Mouse (Mus musculus) forebrain, postnatal 0 days (tissue): ENCODE measurements around the gene Hacd2. TPM values are rescaled to one million over a fixed set of nuclear protein-coding genes. Genes with fewer than 3 reads are reported as not detected.

Source experiments
- ATAC-seq: fragments of 200-750 bp; cut with Nextera tagmentation; 2 replicates; pipeline ENCODE4 v1.8.0; 2017; ENCODE audit warnings: mild to moderate bottlenecking, moderate library complexity
- DNase-seq: peaks from one replicate; pipeline ENCODE4 v3.0.0-alpha.2; 2015
- H3K27ac ChIP-seq: fragments of 300-500 bp; sonication (generic); 2 replicates; pipeline ENCODE4 v1.5.1; 2014; ENCODE audit warnings: low read depth, mild to moderate bottlenecking, antibody characterized with exemption, low read length, moderate library complexity, mixed read lengths
- H3K27me3 ChIP-seq: fragments of 300-500 bp; sonication (generic); 2 replicates; pipeline ENCODE4 v1.6.1; 2014; ENCODE audit warnings: mild to moderate bottlenecking, low read length, mixed read lengths; ENCODE audit not compliant: insufficient read depth
- H3K36me3 ChIP-seq: fragments of 300-500 bp; sonication (generic); 2 replicates; pipeline ENCODE4 v1.6.1; 2014; ENCODE audit warnings: mild to moderate bottlenecking, moderate library complexity; ENCODE audit not compliant: insufficient read depth
- H3K4me1 ChIP-seq: fragments of 300-500 bp; sonication (generic); 2 replicates; pipeline ENCODE4 v1.6.1; 2014; ENCODE audit warnings: antibody characterized with exemption; ENCODE audit not compliant: insufficient read depth
- H3K4me2 ChIP-seq: fragments of 300-500 bp; sonication (generic); 2 replicates; pipeline ENCODE4 v1.6.1; 2014; ENCODE audit warnings: low read depth, mild to moderate bottlenecking, moderate library complexity
- H3K4me3 ChIP-seq: fragments of 300-500 bp; sonication (generic); 2 replicates; pipeline ENCODE4 v1.5.1; 2014; ENCODE audit warnings: low read depth, low read length, mixed read lengths
- H3K9ac ChIP-seq: fragments of 300-500 bp; sonication (generic); 2 replicates; pipeline ENCODE4 v1.6.1; 2014; ENCODE audit warnings: mild to moderate bottlenecking
- H3K9me3 ChIP-seq: fragments of 300-500 bp; sonication (generic); 2 replicates; pipeline ENCODE4 v1.6.1; 2016; ENCODE audit warnings: low read length
- CTCF ChIP-seq: sonication (generic); IDR thresholded peaks from 2 replicates; pipeline ENCODE4 v1.5.1; 2016; ENCODE audit warnings: antibody characterized with exemption, control low read depth, low read depth
- WGBS: fragments of 180-500 bp; shearing (Covaris S2); extraction: QIAGEN DNeasy Blood & Tissue Kit; methylation state at CpG from one replicate; pipeline ENCODE4 v1.1.7; 2014; 5-methylcytosine and 5-hydroxymethylcytosine counted together
- polyA plus RNA-seq: library from polyadenylated mRNA; unstranded; fragments of >200 nt; fragmentation: Nextera tagmentation; extraction: Ambion mirVana; gene quantifications from 2 replicates; pipeline ENCODE4 v1.2.1, GENCODE M21; 2015
- total RNA-seq: library from RNA; depleted of rRNA; stranded (reverse); fragments of >200 nt; gene quantifications from 2 replicates; pipeline ENCODE4 v1.2.3, GENCODE M21; 2014

Hacd2 gene
- total and polyA plus RNA-seq, 2 experiments from 2014 or later = 13.9 to 50.4 TPM

GRCm38 (mm10) chr16:35054432-35055193 lies 32.4 kb downstream of the Hacd2 start:
- TF ChIP-seq CTCF = no peak
- H3K36me3 ChIP-seq = peaks cover 2% of the 10 kb centered on the region; the same call in 1 of the 2 replicates
- H3K9ac ChIP-seq = no peak overlapping the region
- H3K27me3 ChIP-seq = no peaks in the 10 kb centered on the region
- H3K27ac ChIP-seq = no peak overlapping the region
- no peak overlapping the region for H3K4me3 ChIP-seq
- H3K9me3 ChIP-seq = no peaks in the 10 kb centered on the region
- no peaks in the 10 kb centered on the region for H3K4me1 ChIP-seq
- DNase-seq = no peak
- no peak for ATAC-seq
- H3K4me2 ChIP-seq = no peak overlapping the region
- WGBS = 89% methylated on average over 8 of the region's 8 CpGs

- no peak overlapping the region for H3K4me2 ChIP-seq
- H3K27me3 ChIP-seq = no peaks in the 10 kb centered on the region
- WGBS = 77% methylated on average over 1 of the region's 1 CpGs
- H3K4me1 ChIP-seq = no peaks in the 10 kb centered on the region
- H3K36me3 ChIP-seq = peaks cover 2% of the 10 kb centered on the region; the same call in 1 of the 2 replicates
- H3K27ac ChIP-seq = no peak overlapping the region
- ATAC-seq = no peak
- H3K9ac ChIP-seq = no peak overlapping the region
- no peak for TF ChIP-seq CTCF
- H3K9me3 ChIP-seq = no peaks in the 10 kb centered on the region
- DNase-seq = no peak
- no peak overlapping the region for H3K4me3 ChIP-seq
Measured at GRCm38 (mm10) chr16:35055194-35055506, 32.9 kb downstream of the Hacd2 start.

GRCm38 (mm10) chr16:35055861-35056260 lies 33.6 kb downstream of the Hacd2 start:
- WGBS = 71% methylated on average over 1 of the region's 1 CpGs
- ATAC-seq = no peak
- Histone ChIP-seq H3K36me3 (no peaks in the 10 kb centered on the region), H3K4me1 (no peaks in the 10 kb centered on the region), H3K27ac (no peak overlapping the region), H3K4me2 (no peak overlapping the region), H3K9me3 (no peaks in the 10 kb centered on the region), H3K27me3 (no peaks in the 10 kb centered on the region), H3K4me3 (no peak overlapping the region), H3K9ac (no peak overlapping the region)
- no peak for TF ChIP-seq CTCF
- no peak for DNase-seq

GRCm38 (mm10) chr16:35056306-35056705 lies 34.1 kb downstream of the Hacd2 start:
- Histone ChIP-seq H3K4me3 (no peak overlapping the region), H3K27me3 (no peaks in the 10 kb centered on the region), H3K4me2 (no peak overlapping the region), H3K27ac (no peak overlapping the region), H3K4me1 (no peaks in the 10 kb centered on the region), H3K9me3 (no peaks in the 10 kb centered on the region), H3K36me3 (no peaks in the 10 kb centered on the region), H3K9ac (no peak overlapping the region)
- ATAC-seq (peak; percentile 78), DNase-seq (peak; percentile 83)
- peak; percentile 70 for TF ChIP-seq CTCF
- 12% methylated on average over 5 of the region's 5 CpGs for WGBS

GRCm38 (mm10) chr16:35056786-35057185 lies 34.6 kb downstream of the Hacd2 start:
- Histone ChIP-seq H3K27ac (no peak overlapping the region), H3K27me3 (no peaks in the 10 kb centered on the region), H3K36me3 (no peaks in the 10 kb centered on the region), H3K4me2 (no peak overlapping the region), H3K4me1 (no peaks in the 10 kb centered on the region), H3K9ac (no peak overlapping the region), H3K9me3 (no peaks in the 10 kb centered on the region), H3K4me3 (no peak overlapping the region)
- 89% methylated on average over 3 of the region's 3 CpGs for WGBS
- TF ChIP-seq CTCF = no peak
- DNase-seq (no peak), ATAC-seq (no peak)

GRCm38 (mm10) chr16:35061017-35061416 lies 38.8 kb downstream of the Hacd2 start:
- 50% methylated on average over 2 of the region's 2 CpGs for WGBS
- Histone ChIP-seq H3K36me3 (no peaks in the 10 kb centered on the region), H3K27ac (no peak overlapping the region), H3K27me3 (no peaks in the 10 kb centered on the region), H3K4me2 (no peak overlapping the region), H3K9ac (no peak overlapping the region), H3K4me1 (no peaks in the 10 kb centered on the region), H3K9me3 (no peaks in the 10 kb centered on the region), H3K4me3 (no peak overlapping the region)
- DNase-seq (peak; percentile 42), ATAC-seq (peak; percentile 47; the same call in 1 of the 2 replicates)
- TF ChIP-seq CTCF = peak; percentile 66

GRCm38 (mm10) chr16:35065724-35066123 lies 43.5 kb downstream of the Hacd2 start:
- Histone ChIP-seq H3K27ac (no peak overlapping the region), H3K4me3 (no peak overlapping the region), H3K36me3 (no peaks in the 10 kb centered on the region), H3K9me3 (no peaks in the 10 kb centered on the region), H3K27me3 (no peaks in the 10 kb centered on the region), H3K4me1 (no peaks in the 10 kb centered on the region), H3K4me2 (no peak overlapping the region), H3K9ac (no peak overlapping the region)
- WGBS = 52% methylated on average over 6 of the region's 6 CpGs
- DNase-seq = no peak
- ATAC-seq = no peak
- TF ChIP-seq CTCF = no peak
